Mouse (Mus musculus): ENCODE data around the gene Rdx.

DNA sequence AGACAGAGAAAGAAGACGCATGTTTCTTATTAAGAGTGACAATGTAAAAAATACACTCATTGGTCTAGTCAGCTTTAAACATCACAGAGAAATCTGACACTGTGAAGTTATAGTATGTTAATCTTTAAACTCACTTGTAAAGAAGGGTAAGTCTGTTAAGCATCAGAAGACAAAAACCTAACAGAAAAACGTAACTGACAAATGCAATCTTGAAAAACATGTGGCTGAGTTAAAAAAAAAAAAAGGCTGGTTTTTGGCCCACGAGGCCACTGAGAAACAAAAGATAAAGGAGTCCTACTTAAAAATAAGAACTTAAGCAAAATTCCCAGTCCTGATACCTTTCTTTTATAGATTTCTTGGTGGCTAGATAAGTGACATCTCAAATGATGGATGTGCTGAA lies 63.8 kb downstream of the Rdx start:
- TF ChIP-seq CTCF (IDR thresholded peaks at IDR 0.05; ENCODE audit: borderline replicate concordance, extremely low read depth, insufficient read depth, insufficient read length) (no peak), POLR2A (IDR thresholded peaks at IDR 0.05; ENCODE audit: borderline replicate concordance, extremely low read depth, insufficient read depth, insufficient read length, poor library complexity, severe bottlenecking) (no peak)

All from brain, embryonic 14.5 days (tissue).